Mouse (Mus musculus): ENCODE data around the gene Aspg. TPM values are rescaled to one million over a fixed set of nuclear protein-coding genes. Genes with fewer than 3 reads are reported as not detected.

Aspg gene
- polyA plus RNA-seq (2014; fragmentation: Nextera tagmentation; extraction: Ambion mirVana), result 1.6 TPM in 2 replicates

- DNase-seq (peak; percentile 73), ATAC-seq (ENCODE audit: insufficient read depth) (peak; percentile 90)
- Histone ChIP-seq H3K27ac (ENCODE audit: low read depth) (no peak within 1 kb of the TSS), H3K36me3 (ENCODE audit: insufficient read depth) (no peaks in the 10 kb centered on the region), H3K4me2 (peak within 1 kb of the TSS; percentile 56), H3K9ac (no peak within 1 kb of the TSS), H3K27me3 (ENCODE audit: insufficient read depth, low read length) (no peaks in the 10 kb centered on the region), H3K4me1 (ENCODE audit: insufficient read depth) (no peaks in the 10 kb centered on the region), H3K4me3 (ENCODE audit: low read depth, low read length) (peak within 1 kb of the TSS; percentile 29), H3K9me3 (ENCODE audit: low read depth, low read length) (no peaks in the 10 kb centered on the region)
- WGBS, result under 1% methylated on average over 14 of the region's 14 CpGs
- no peak for TF ChIP-seq CTCF (IDR thresholded peaks at IDR 0.05; ENCODE audit: low read depth)
These were observed at the start of gene Aspg for GRCm38 (mm10) chr12:112106541-112106971. Gene Aspg (plus strand): TSS chr12:112106679.

- Histone ChIP-seq H3K27ac (ENCODE audit: low read depth) (no peak overlapping the region), H3K9me3 (ENCODE audit: low read depth, low read length) (no peaks in the 10 kb centered on the region), H3K4me1 (ENCODE audit: insufficient read depth) (no peaks in the 10 kb centered on the region), H3K9ac (no peak overlapping the region), H3K4me2 (no peak overlapping the region), H3K36me3 (ENCODE audit: insufficient read depth) (no peaks in the 10 kb centered on the region), H3K27me3 (ENCODE audit: insufficient read depth, low read length) (no peaks in the 10 kb centered on the region), H3K4me3 (ENCODE audit: low read depth, low read length) (no peak overlapping the region)
- DNase-seq (peak; percentile 86), ATAC-seq (ENCODE audit: insufficient read depth) (peak; percentile 52; the same call in 1 of the 2 replicates)
- WGBS, result 4% methylated on average over 6 of the region's 6 CpGs
- peak; percentile 92 for TF ChIP-seq CTCF (IDR thresholded peaks at IDR 0.05; ENCODE audit: low read depth)
These were observed 28.8 kb upstream of the Aspg start for GRCm38 (mm10) chr12:112077651-112078050.

DNA sequence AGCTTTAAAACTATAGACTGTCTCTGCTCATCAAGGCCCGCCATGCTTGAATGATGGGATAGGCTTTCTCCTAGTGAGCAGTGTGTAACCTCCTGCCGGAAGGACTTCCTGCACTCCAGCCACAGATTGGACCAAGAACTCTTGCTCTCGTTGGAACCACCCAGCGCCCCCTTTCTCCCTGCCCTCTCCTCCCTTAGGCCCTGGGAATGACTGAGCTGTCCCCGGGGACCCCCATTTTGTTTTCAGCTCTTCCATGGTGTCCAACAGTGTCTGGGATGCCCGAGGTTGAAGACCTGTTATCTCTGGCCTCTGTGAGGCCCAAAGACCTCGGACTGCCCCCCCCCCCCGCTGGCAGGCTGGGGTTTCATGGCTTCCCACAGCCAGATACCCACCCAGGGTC is 26.6 kb upstream of the Aspg start:
- TF ChIP-seq CTCF (IDR thresholded peaks at IDR 0.05; ENCODE audit: low read depth), result no peak
- Histone ChIP-seq H3K9me3 (ENCODE audit: low read depth, low read length) (no peaks in the 10 kb centered on the region), H3K27me3 (ENCODE audit: insufficient read depth, low read length) (no peaks in the 10 kb centered on the region), H3K36me3 (ENCODE audit: insufficient read depth) (no peaks in the 10 kb centered on the region), H3K9ac (no peak overlapping the region), H3K27ac (ENCODE audit: low read depth) (no peak overlapping the region), H3K4me3 (ENCODE audit: low read depth, low read length) (no peak overlapping the region), H3K4me2 (no peak overlapping the region), H3K4me1 (ENCODE audit: insufficient read depth) (no peaks in the 10 kb centered on the region)
- no peak for ATAC-seq (ENCODE audit: insufficient read depth)
- WGBS, result 69% methylated on average over 8 of the region's 8 CpGs
- no peak for DNase-seq

GRCm38 (mm10) chr12:112080911-112081310 is 25.6 kb upstream of the Aspg start:
- H3K9me3 ChIP-seq (ENCODE audit: low read depth, low read length), result no peaks in the 10 kb centered on the region
- no peak for TF ChIP-seq CTCF (IDR thresholded peaks at IDR 0.05; ENCODE audit: low read depth)
- no peak for DNase-seq
- H3K4me2 ChIP-seq, result no peak overlapping the region
- no peaks in the 10 kb centered on the region for H3K4me1 ChIP-seq (ENCODE audit: insufficient read depth)
- H3K27ac ChIP-seq (ENCODE audit: low read depth), result no peak overlapping the region
- no peak for ATAC-seq (ENCODE audit: insufficient read depth)
- H3K9ac ChIP-seq, result no peak overlapping the region
- H3K4me3 ChIP-seq (ENCODE audit: low read depth, low read length), result no peak overlapping the region
- H3K27me3 ChIP-seq (ENCODE audit: insufficient read depth, low read length), result no peaks in the 10 kb centered on the region
- no peaks in the 10 kb centered on the region for H3K36me3 ChIP-seq (ENCODE audit: insufficient read depth)
- WGBS, result 93% methylated on average over 4 of the region's 4 CpGs

- no peak for ATAC-seq (ENCODE audit: insufficient read depth)
- no peak for TF ChIP-seq CTCF (IDR thresholded peaks at IDR 0.05; ENCODE audit: low read depth)
- H3K9me3 ChIP-seq (ENCODE audit: low read depth, low read length), result no peaks in the 10 kb centered on the region
- H3K36me3 ChIP-seq (ENCODE audit: insufficient read depth), result no peaks in the 10 kb centered on the region
- no peak overlapping the region for H3K4me3 ChIP-seq (ENCODE audit: low read depth, low read length)
- no peak overlapping the region for H3K27ac ChIP-seq (ENCODE audit: low read depth)
- H3K9ac ChIP-seq, result no peak overlapping the region
- H3K4me1 ChIP-seq (ENCODE audit: insufficient read depth), result no peaks in the 10 kb centered on the region
- no peak for DNase-seq
- 25% methylated on average over 1 of the region's 1 CpGs for WGBS
- no peak overlapping the region for H3K4me2 ChIP-seq
- no peaks in the 10 kb centered on the region for H3K27me3 ChIP-seq (ENCODE audit: insufficient read depth, low read length)
These were observed 24.2 kb upstream of the Aspg start for GRCm38 (mm10) chr12:112082241-112082640.

GRCm38 (mm10) chr12:112086250-112086649 is 20.2 kb upstream of the Aspg start:
- ATAC-seq (ENCODE audit: insufficient read depth) (no peak), DNase-seq (no peak)
- Histone ChIP-seq H3K4me2 (no peak overlapping the region), H3K9ac (no peak overlapping the region), H3K4me3 (ENCODE audit: low read depth, low read length) (no peak overlapping the region), H3K36me3 (ENCODE audit: insufficient read depth) (no peaks in the 10 kb centered on the region), H3K4me1 (ENCODE audit: insufficient read depth) (no peaks in the 10 kb centered on the region), H3K9me3 (ENCODE audit: low read depth, low read length) (no peaks in the 10 kb centered on the region), H3K27me3 (ENCODE audit: insufficient read depth, low read length) (no peaks in the 10 kb centered on the region), H3K27ac (ENCODE audit: low read depth) (no peak overlapping the region)
- 74% methylated on average over 3 of the region's 3 CpGs for WGBS
- TF ChIP-seq CTCF (IDR thresholded peaks at IDR 0.05; ENCODE audit: low read depth), result no peak

GRCm38 (mm10) chr12:112086726-112087125 is 19.8 kb upstream of the Aspg start:
- WGBS, result 38% methylated on average over 6 of the region's 6 CpGs
- no peaks in the 10 kb centered on the region for H3K9me3 ChIP-seq (ENCODE audit: low read depth, low read length)
- H3K27me3 ChIP-seq (ENCODE audit: insufficient read depth, low read length), result no peaks in the 10 kb centered on the region
- H3K27ac ChIP-seq (ENCODE audit: low read depth), result no peak overlapping the region
- no peak for TF ChIP-seq CTCF (IDR thresholded peaks at IDR 0.05; ENCODE audit: low read depth)
- H3K4me1 ChIP-seq (ENCODE audit: insufficient read depth), result no peaks in the 10 kb centered on the region
- DNase-seq (peak; percentile 56), ATAC-seq (ENCODE audit: insufficient read depth) (peak; percentile 45; the same call in 1 of the 2 replicates)
- no peak overlapping the region for H3K4me3 ChIP-seq (ENCODE audit: low read depth, low read length)
- H3K36me3 ChIP-seq (ENCODE audit: insufficient read depth), result no peaks in the 10 kb centered on the region
- no peak overlapping the region for H3K9ac ChIP-seq
- no peak overlapping the region for H3K4me2 ChIP-seq

Measured in lung, embryonic 14.5 days (tissue).